Mouse (Mus musculus): Measurements from ENCODE around the gene Pde4b. TPM values are rescaled to one million over a fixed set of nuclear protein-coding genes. Genes with fewer than 3 reads are reported as not detected.

Gene Pde4b
- total RNA-seq, 2 experiments from 2014 or later = 3.4 to 6.4 TPM

DNA sequence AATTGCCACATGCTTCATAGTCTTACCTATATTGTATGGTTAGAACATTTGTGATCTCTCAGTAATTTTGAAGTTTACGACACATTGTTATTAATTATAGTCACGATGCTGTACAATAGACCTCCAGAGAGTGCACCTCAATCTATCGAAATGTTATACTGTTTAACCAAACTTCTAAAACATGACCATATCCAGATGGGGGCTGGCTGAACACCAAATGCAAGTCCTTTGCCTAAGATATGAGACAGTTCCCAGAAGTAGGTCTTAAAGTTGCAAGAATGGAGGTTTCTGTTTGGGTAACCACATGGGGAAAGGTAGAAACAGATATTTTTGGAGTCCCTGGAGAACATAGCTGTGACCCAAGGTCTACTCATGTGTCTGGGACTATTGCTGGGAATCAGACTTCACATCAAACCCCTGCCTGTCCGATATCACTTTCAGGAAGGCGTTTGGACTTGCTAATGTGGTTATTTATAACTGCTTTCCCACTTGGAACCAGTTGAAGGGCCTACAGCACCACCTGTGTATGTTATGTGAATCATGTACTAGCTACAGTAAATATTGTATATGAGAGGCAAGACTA is 452.3 kb downstream of the Pde4b start:
- no peak for DNase-seq

DNA sequence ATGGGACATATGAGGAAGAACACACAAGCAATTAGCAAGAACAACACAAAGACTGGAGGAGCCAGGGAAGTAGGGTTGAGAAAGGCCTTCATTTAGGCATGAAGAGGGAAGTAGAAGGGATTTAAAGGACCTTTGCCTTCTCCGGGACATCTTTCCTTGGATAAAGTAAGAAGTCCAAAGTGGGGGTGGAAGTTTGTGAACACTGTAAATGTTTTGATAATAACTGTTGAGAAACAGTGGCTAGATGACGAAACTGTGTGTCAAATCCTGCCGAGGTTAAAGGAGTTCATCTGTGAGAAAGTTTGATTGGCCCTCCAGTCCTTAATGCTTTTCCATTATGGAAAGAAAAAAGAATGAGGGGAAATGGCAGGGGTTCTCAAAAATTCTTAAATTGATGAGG is 455.6 kb downstream of the Pde4b start:
- no peak for DNase-seq

GRCm38 (mm10) chr4:102545226-102545625 is 457.9 kb downstream of the Pde4b start:
- DNase-seq = no peak

DNA sequence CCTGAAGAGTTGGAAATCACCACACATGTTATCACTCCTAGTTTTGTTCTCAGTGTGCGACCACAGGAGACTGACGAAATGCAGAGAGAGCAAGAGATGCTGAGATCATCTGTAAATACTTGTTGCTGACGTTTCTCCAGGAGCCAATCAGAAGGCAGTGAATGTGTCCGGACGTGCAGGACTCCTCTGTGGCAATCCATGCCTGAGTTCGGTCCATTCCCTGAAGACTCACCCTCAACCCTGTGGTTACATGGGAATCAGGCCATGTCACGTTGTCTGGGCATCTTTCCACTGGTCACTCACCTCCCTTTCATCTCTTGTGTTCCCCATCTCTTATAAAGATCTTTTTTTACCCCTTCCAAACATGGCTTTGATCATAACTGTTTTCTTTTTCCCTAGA is 468.2 kb downstream of the Pde4b start:
- DNase-seq = no peak

GRCm38 (mm10) chr4:102557006-102557405 is 469.7 kb downstream of the Pde4b start:
- no peak for DNase-seq

DNA sequence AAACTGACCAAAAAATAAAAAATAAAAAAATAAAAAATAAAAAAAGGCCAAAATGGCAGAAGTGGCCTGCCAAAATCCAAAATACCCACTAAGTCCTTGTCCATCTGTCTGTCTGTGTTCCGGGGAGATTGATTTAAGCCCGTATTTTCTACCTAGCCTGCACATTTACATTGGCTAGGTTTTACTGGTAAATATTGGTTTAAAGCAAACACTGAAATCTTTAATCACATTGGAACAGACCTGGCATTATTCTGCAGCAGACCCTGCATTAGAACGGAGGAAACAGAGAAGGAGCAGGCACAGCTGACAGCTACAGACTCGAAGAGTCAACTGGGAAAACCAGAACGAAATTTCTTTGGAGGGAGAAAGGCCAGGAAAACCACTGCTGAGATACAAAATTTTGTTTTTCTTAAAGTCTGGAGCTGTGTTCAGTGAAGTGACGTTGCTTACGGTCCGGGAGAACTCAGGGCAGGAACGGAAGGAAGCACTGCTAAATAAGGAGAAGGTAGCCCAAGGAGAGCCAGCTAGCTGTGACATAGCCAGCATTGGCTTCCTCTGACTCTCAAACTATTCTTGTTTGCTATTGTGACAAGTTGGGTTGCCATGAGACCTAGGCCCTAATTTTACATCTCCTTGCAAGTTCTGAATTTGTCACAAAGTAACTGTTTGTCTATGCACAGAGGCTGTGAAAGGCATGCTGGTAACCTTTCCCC is 470.3 kb downstream of the Pde4b start:
- no peak for DNase-seq

DNA sequence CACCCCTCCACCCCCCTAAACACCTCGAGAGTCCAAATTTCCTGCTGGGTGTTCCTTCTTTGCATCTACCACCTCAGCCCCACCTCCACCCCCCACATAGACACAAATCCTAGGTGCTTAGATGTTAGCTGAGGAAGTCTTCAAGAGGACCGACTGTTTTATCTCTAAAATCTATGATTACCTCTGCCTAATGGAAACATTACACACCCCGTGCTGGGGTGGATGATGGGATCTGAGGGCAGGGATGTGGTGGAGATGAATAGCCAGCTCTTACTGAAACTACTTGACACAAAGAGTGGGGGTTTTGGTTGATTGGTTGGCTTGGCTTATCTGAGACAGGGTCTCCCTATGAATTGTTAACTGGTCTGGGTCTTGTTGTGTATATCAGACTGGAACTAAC is 471.0 kb downstream of the Pde4b start:
- DNase-seq = no peak

GRCm38 (mm10) chr4:102560676-102561280 is 473.4 kb downstream of the Pde4b start:
- DNase-seq = no peak

DNA sequence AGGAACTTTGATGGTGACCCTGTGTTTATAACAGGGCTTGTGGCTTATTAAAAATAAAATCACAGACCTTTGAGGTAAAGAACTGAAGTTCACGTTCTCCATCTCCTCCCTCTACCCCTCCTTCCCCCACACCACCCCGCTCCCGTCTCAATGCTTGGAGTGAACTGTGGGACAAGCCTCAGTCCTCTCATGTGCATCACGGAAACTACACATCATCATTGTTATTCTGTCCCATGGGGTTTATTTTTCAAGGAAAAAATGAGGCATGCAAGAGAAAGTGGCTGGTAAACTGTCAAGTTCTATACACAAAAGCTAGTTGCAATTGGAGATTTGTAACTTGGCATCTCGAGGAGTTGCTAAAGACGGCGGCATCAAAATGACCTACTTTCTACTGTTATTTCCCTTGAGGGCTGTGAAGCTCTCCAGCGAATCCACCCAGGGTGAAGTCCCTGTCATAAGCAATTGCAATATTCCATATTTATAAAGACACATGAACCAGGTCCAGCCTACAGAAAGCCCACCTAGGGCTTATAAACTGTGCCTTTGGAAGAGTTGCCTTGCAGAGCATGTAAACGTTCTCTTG is 476.0 kb downstream of the Pde4b start:
- no peak for DNase-seq

- no peak for DNase-seq
Measured at GRCm38 (mm10) chr4:102564286-102564685, 476.9 kb downstream of the Pde4b start.

- no peak for DNase-seq
Measured at GRCm38 (mm10) chr4:102566421-102566820, 479.1 kb downstream of the Pde4b start.

DNA sequence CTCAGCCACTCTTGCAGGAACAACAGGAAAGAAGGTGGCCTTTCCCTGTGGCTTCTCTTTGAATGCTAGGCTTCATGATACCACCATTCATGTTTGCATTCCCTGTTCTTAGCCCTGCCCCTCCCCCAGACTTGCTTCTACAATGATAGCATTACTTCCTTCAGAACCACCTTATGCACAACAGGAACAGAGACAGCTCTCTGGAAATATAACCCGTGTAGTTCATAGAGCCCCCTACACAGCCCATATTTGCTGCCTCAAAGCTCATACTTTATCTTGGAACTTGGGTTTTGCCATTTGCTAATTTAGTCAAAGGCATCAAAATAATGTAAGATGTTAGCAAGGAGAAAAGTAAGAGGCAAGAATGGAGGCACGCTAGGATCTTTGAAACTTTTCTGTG is 479.8 kb downstream of the Pde4b start:
- DNase-seq = no peak

- DNase-seq = no peak
Measured at GRCm38 (mm10) chr4:102567676-102568254, 480.4 kb downstream of the Pde4b start.

DNA sequence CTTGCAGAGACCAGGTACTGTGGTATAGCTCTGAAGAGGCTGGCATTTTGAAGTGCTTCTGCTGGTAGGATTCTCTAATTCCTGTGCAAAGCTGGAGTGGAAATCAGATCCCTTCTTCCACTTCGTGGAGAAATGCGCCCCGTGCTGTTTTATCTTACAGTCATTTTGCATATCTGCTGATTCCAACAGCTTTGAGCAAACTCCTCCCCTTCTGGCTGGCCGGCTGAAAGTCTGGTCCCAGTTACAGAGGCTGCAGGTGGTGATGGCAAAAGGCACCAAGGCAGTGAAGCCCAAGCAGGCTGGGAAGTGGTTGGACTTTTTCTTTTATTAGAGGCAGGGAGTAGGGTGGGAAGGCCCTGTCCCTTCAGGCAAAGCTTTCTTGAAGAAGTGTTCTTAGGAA is 481.2 kb downstream of the Pde4b start:
- DNase-seq = peak; percentile 24 to 50

- no peak for DNase-seq
Measured at GRCm38 (mm10) chr4:102569101-102569583, 481.8 kb downstream of the Pde4b start.

DNA sequence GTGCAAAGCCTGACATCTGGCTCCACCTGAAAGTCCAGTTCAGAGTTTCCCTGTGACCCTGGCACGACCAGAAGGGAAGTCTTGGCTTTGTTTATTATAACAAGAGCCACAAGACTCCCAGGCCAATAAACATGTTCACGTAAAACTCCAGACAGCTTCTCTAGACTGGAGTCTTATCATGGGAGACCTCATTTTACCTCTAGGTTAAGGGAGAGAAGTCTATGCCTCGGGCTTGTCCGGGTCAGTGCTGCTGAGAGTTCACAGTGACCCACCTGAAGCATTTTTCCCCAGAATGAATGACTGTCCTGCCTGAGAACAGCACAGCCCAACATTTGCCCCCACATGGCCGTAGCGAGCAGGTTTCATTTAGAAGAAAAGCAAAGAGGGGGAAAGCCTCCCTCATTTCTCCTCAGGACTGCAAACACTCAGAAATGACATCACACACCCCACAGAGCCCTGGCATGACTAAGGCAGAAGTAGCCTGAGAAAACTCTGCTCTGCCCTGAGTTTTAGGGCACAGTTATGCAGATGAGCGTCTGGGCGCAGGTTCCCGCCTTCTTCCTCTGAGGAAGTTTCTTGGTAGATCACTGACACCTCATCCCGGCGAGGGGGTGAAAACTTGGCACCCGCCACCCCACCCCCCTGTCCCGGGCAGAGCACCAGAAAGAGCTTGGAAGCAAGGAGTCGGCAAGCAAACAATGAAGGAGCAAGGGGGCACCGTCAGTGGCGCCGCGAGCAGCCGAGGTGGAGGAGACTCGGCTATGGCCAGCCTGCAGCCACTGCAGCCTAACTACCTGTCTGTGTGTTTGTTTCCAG is 482.8 kb downstream of the Pde4b start:
- DNase-seq = peak; percentile 58 to 69

DNA sequence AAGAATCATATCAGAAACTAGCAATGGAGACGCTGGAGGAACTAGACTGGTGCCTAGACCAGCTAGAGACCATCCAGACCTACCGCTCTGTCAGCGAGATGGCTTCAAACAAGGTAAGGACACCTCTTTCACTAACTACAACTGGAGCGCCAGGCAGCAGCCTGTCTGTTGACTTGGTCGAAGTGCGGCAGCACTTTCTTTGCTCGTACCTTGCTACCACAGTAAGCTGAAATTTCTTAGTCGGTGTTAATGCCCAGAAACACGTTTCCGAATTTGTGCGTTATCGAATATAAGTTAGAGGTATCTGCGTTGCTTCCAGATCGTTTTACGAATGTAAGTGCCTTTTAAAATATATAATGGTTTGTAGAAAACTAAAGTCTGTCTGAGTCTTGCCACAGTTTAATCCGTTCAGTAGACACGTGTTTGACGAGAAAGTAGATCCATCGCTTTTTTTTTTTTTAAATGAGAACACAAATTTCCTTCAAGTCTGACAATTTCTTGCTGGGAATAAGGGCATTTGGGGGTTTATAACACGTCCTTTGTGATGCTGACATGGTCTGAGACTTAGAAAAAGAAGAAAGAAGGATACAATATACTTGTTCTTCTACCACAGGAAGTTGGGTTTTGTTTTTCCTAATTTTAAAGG is 483.5 kb downstream of the Pde4b start:
- DNase-seq = no peak

- no peak for DNase-seq
Measured at GRCm38 (mm10) chr4:102572031-102572430, 484.7 kb downstream of the Pde4b start.

DNA sequence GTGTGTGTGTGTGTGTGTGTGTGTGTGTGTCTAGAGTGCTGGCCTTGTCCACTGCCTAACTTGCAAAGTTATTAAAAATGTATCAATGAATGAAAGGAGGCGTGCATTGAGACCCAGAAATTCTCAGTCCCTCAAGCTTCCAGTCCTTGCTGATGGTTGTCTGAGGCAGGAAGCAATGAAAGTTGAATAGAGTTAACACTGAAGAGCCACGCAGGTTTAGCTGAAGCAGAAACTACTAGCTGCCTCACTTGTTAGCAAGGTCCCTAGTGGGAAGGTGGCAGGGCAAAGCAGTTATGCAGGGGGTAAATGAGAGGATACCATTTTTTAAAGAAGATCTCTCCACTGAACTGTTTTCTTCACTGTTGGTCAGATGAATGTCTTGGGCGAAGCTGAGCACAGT is 485.2 kb downstream of the Pde4b start:
- no peak for DNase-seq

GRCm38 (mm10) chr4:102573361-102573781 is 486.0 kb downstream of the Pde4b start:
- no peak for DNase-seq

DNA sequence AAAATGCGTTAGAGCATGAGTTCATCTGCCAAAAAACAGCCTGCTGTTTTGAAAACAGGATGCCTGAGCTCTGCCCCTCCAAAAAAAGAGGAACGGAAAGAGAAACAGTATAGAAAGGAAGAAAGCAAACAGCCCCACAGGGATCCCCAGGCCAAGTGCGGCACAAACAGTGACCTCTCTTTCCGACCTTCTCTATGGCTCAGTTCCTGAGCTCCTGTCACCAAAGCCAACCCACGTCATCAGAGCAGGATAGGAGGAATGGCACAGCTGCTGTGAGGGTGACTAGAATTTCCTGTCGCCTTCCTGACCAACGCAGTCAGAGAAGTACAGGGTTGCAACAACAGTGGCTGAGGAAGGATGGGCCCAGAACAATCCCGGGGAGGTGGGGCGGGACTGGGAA is 486.9 kb downstream of the Pde4b start:
- peak; percentile 10 to 22 for DNase-seq

Measured in adrenal gland, postnatal 36 days (tissue).